Mouse (Mus musculus) lung, adult 2 months (tissue): ENCODE measurements around the gene Cenpe.

ENCODE experiments used
- CTCF ChIP-seq: fragments of 200-500 bp; IDR thresholded peaks from 2 replicates; pipeline ENCODE4 v1.5.1; 2011; ENCODE audit warnings: mild to moderate bottlenecking, low read length, control low read depth; ENCODE audit not compliant: insufficient read depth
- POLR2A ChIP-seq: fragments of 200-500 bp; IDR thresholded peaks from 2 replicates; pipeline ENCODE4 v1.6.1; 2011; ENCODE audit warnings: low read depth, mild to moderate bottlenecking, control low read depth, low read length, borderline replicate concordance; ENCODE audit errors: extremely low read depth

DNA sequence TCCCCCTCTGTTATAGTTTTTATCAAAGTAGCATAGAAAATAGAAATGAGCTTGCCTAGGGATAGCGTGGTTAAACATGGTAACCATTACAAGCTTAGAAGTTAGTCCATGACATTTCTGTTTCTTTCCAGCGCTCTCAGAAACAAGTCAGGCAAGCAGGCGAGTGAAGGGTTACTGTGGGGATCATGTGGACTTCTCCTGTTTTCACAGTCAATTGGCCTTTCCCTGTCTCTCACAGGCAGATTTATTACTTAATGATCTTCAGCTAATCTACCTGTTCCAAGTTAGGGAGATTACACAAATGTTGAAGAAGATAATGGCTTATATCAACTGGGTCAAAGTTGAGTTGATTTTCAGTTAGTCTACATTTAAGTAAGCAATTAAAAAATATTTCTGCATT is 20.1 kb downstream of the Cenpe start:
- TF ChIP-seq CTCF (no peak), POLR2A (no peak)
